Mouse (Mus musculus): ENCODE measurements around the gene 4930564D02Rik. TPM values are rescaled to one million over a fixed set of nuclear protein-coding genes. Genes with fewer than 3 reads are reported as not detected.
A peak's percentile ranks its signal among the peaks of the same experiment; 100 is the strongest.

4930564D02Rik gene
- polyA plus RNA-seq, 1 experiment from 2014 or later = not detected

DNA sequence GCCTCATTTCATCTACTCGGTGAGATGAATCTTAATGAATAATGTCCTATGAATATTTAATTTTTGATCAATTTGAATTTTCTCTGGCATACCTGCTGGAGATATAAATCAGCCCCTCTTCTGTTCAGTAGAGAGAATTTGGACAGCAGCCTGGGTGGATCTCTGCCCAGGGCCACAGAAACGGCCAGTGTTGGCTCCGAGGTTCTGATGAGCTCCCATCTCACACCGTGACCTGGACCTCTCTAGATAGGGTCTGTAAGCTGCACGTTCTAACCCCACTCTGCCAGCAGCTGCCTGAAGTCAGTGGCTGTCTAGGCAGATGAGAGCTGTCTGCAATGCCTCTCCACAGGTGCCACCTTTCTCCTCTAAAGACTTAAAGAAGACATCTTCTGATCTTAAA, 28.4 kb downstream of the 4930564D02Rik start:
- WGBS = 84% methylated on average over 5 of the region's 5 CpGs
- H3K9ac ChIP-seq (replicated peaks; ENCODE audit: low read depth) = no peak overlapping the region
- no peak overlapping the region for H3K27ac ChIP-seq (ENCODE audit: low read length)
- ATAC-seq = no peak
- H3K27me3 ChIP-seq (replicated peaks; ENCODE audit: insufficient read depth, low read length) = no peaks in the 10 kb centered on the region
- DNase-seq (ENCODE audit: low spot score) = no peak
- no peak for TF ChIP-seq CTCF (IDR thresholded peaks at IDR 0.05)
- TF ChIP-seq EP300 (IDR thresholded peaks at IDR 0.05) = no peak
- H3K4me1 ChIP-seq (ENCODE audit: insufficient read depth, low read depth, low read length) = no peaks in the 10 kb centered on the region
- H3K36me3 ChIP-seq (ENCODE audit: insufficient read depth, low read length) = no peaks in the 10 kb centered on the region
- H3K4me3 ChIP-seq (ENCODE audit: low read depth, low read length) = no peak overlapping the region
- no peaks in the 10 kb centered on the region for H3K9me3 ChIP-seq (ENCODE audit: low read length)
- no peak overlapping the region for H3K4me2 ChIP-seq (replicated peaks; ENCODE audit: low read depth, low read length)

DNA sequence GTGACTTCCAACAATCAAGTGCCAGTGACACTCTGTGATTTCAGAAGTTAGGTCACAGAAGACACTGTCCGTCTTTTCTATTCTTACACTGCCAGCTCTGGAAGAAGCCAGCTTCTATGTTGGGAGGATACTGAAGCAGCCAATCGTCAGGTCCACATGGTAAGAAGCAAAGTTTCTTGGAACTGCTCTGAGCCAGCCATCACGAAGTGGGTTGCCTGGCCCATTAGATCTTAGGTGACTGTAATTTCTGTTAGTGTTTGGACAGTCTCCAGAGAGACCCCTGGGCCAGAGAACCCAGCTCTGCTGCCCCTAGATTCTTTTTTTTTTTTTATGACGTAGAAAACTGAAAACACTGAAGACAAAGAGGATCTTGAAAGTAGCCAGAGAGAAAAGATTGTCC, 30.9 kb downstream of the 4930564D02Rik start:
- Histone ChIP-seq H3K4me3 (ENCODE audit: low read depth, low read length) (no peak overlapping the region), H3K4me1 (ENCODE audit: insufficient read depth, low read depth, low read length) (no peaks in the 10 kb centered on the region), H3K36me3 (ENCODE audit: insufficient read depth, low read length) (no peaks in the 10 kb centered on the region), H3K9me3 (ENCODE audit: low read length) (no peaks in the 10 kb centered on the region), H3K9ac (replicated peaks; ENCODE audit: low read depth) (no peak overlapping the region), H3K27me3 (replicated peaks; ENCODE audit: insufficient read depth, low read length) (no peaks in the 10 kb centered on the region), H3K4me2 (replicated peaks; ENCODE audit: low read depth, low read length) (no peak overlapping the region), H3K27ac (ENCODE audit: low read length) (no peak overlapping the region)
- no peak for ATAC-seq
- WGBS = 72% methylated on average over 4 of the region's 4 CpGs
- no peak for DNase-seq (ENCODE audit: low spot score)
- TF ChIP-seq CTCF (IDR thresholded peaks at IDR 0.05) (no peak), EP300 (IDR thresholded peaks at IDR 0.05) (no peak)

DNA sequence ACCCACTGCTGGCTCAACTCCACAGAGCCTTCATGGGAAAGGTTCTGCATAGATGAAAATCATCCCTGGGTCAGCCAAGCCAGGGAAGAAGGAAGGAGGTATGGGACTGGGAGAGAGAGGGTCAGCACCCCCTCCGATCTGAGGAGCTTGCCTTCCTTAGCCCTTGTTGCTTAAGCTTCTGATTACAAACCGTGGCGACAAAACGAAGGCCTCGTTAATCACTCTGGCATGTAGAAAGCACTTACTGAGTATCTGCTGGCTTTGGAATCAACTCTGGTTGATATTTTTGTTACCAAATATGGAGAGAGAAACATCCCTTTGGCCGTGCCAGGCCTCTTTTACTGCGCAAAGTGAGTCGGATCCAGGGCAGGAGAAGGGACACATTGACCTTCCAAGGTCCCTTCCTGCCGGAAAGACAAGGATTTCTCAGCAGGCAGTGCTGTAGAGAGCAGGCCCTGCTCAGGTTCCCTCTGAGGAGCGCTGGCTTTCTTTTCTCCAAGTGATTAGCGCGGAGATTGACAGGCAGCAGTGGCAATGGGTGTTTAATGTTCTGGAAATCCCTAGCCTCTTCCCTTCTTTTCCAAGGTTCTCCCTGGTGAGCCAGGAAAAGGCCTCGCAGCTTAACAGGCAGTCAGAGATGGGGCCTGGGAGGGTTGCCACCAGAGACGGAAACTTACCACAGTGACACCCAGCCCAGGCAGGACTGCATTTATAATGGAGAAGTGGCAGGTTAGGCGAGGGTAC, 33.1 kb downstream of the 4930564D02Rik start:
- no peaks in the 10 kb centered on the region for H3K27me3 ChIP-seq (replicated peaks; ENCODE audit: insufficient read depth, low read length)
- no peak overlapping the region for H3K4me2 ChIP-seq (replicated peaks; ENCODE audit: low read depth, low read length)
- ATAC-seq = peak; percentile 35; the same call in 1 of the 2 replicates
- H3K9me3 ChIP-seq (ENCODE audit: low read length) = no peaks in the 10 kb centered on the region
- H3K9ac ChIP-seq (replicated peaks; ENCODE audit: low read depth) = no peak overlapping the region
- no peaks in the 10 kb centered on the region for H3K36me3 ChIP-seq (ENCODE audit: insufficient read depth, low read length)
- peak; percentile 10 for DNase-seq (ENCODE audit: low spot score)
- 30% methylated on average over 15 of the region's 15 CpGs for WGBS
- H3K4me1 ChIP-seq (ENCODE audit: insufficient read depth, low read depth, low read length) = no peaks in the 10 kb centered on the region
- no peak overlapping the region for H3K4me3 ChIP-seq (ENCODE audit: low read depth, low read length)
- no peak for TF ChIP-seq CTCF (IDR thresholded peaks at IDR 0.05)
- no peak for TF ChIP-seq EP300 (IDR thresholded peaks at IDR 0.05)
- H3K27ac ChIP-seq (ENCODE audit: low read length) = no peak overlapping the region

DNA sequence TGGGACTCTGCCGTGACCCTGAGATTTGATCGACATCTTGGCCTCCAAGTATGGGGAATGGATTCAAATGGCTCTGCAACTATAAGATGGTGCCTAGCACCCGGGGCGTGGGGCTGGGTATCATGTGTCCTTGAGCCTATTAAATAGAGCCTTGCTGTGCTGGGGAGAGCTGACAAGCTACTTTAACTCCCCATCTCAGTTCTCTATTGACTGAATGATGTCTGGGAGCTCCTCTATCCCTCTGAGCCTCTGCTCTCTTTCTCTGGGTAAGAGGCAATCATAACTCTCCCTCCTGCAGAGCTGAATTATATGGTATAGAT, 33.6 kb downstream of the 4930564D02Rik start:
- no peak for ATAC-seq

DNA sequence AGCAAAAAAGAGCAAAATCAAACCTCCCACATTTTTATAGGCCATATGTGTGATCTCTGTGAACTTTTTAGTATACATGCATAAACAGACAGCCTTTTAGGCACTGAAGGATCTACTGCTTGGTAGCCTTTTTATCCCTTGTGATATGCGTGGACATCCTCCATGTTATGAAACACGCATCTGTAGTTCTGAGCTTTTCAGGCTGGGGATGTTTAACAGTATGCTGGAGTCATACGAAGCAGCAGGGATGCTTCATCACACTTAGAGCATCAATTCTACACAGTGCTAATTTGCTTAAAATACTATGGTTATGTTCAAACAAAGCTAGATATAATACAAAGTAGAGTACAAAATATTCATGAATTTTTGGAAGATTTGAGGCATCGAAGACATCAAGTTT, 39.2 kb downstream of the 4930564D02Rik start:
- TF ChIP-seq CTCF (IDR thresholded peaks at IDR 0.05) = no peak
- TF ChIP-seq EP300 (IDR thresholded peaks at IDR 0.05) = no peak
- 86% methylated on average over 4 of the region's 4 CpGs for WGBS
- Histone ChIP-seq H3K9me3 (ENCODE audit: low read length) (no peaks in the 10 kb centered on the region), H3K4me1 (ENCODE audit: insufficient read depth, low read depth, low read length) (no peaks in the 10 kb centered on the region), H3K27me3 (replicated peaks; ENCODE audit: insufficient read depth, low read length) (no peaks in the 10 kb centered on the region), H3K9ac (replicated peaks; ENCODE audit: low read depth) (no peak overlapping the region), H3K36me3 (ENCODE audit: insufficient read depth, low read length) (no peaks in the 10 kb centered on the region), H3K27ac (ENCODE audit: low read length) (no peak overlapping the region), H3K4me2 (replicated peaks; ENCODE audit: low read depth, low read length) (no peak overlapping the region), H3K4me3 (ENCODE audit: low read depth, low read length) (no peak overlapping the region)
- no peak for DNase-seq (ENCODE audit: low spot score)
- ATAC-seq = no peak

More for the DNA sequence above, 33.6 kb downstream of the 4930564D02Rik start:
- Histone ChIP-seq H3K4me1 (ENCODE audit: insufficient read depth, low read depth, low read length) (no peaks in the 10 kb centered on the region), H3K9ac (replicated peaks; ENCODE audit: low read depth) (no peak overlapping the region), H3K4me2 (replicated peaks; ENCODE audit: low read depth, low read length) (no peak overlapping the region), H3K9me3 (ENCODE audit: low read length) (no peaks in the 10 kb centered on the region), H3K36me3 (ENCODE audit: insufficient read depth, low read length) (no peaks in the 10 kb centered on the region), H3K27ac (ENCODE audit: low read length) (no peak overlapping the region), H3K4me3 (ENCODE audit: low read depth, low read length) (no peak overlapping the region), H3K27me3 (replicated peaks; ENCODE audit: insufficient read depth, low read length) (no peaks in the 10 kb centered on the region)
- TF ChIP-seq EP300 (IDR thresholded peaks at IDR 0.05) (no peak), CTCF (IDR thresholded peaks at IDR 0.05) (no peak)
- 78% methylated on average over 4 of the region's 4 CpGs for WGBS
- DNase-seq (ENCODE audit: low spot score) = no peak

DNA sequence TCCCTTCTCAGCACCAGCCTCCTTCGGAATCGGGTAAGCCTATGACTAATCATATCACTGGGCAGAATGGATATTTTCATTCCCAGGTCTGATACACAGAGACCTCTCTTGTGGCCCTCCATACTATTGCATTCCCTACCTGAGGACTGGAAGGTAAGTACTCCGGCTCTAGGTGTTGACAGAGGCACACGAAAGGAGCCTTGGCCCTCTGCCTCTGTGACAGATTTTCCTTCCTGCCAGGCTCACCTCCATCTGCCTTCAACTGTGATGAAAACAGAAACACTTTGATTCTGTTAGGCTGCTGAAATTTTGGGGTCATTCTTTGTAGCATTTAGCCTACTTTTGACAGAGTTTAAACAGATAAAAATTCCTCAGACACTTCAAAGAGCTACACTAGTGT, 47.2 kb downstream of the 4930564D02Rik start:
- H3K9me3 ChIP-seq (ENCODE audit: low read length) = no peaks in the 10 kb centered on the region
- DNase-seq (ENCODE audit: low spot score) = no peak
- H3K4me3 ChIP-seq (ENCODE audit: low read depth, low read length) = no peak overlapping the region
- H3K27ac ChIP-seq (ENCODE audit: low read length) = no peak overlapping the region
- no peaks in the 10 kb centered on the region for H3K4me1 ChIP-seq (ENCODE audit: insufficient read depth, low read depth, low read length)
- no peak for TF ChIP-seq EP300 (IDR thresholded peaks at IDR 0.05)
- no peak for TF ChIP-seq CTCF (IDR thresholded peaks at IDR 0.05)
- WGBS = 75% methylated on average over 4 of the region's 4 CpGs
- H3K4me2 ChIP-seq (replicated peaks; ENCODE audit: low read depth, low read length) = no peak overlapping the region
- ATAC-seq = no peak
- no peak overlapping the region for H3K9ac ChIP-seq (replicated peaks; ENCODE audit: low read depth)
- no peaks in the 10 kb centered on the region for H3K27me3 ChIP-seq (replicated peaks; ENCODE audit: insufficient read depth, low read length)
- H3K36me3 ChIP-seq (ENCODE audit: insufficient read depth, low read length) = no peaks in the 10 kb centered on the region
